8 mouse cellular contexts compared by ENCODE assay signal in genomic region chr5:103426250-103426649, GRCm38 (mm10). TPM values are rescaled to one million over a fixed set of nuclear protein-coding genes. Genes with fewer than 3 reads are reported as not detected.
DNase-seq lines count a peak whose midpoint lies in the region; ATAC-seq lines count a peak whose summit lies in the region.

No protein-coding gene starts in this region.

- H3K36me3 ChIP-seq in lung, embryonic 15.5 days, result no peaks in the 10 kb centered on the region
- no peaks in the 10 kb centered on the region for H3K36me3 ChIP-seq in forebrain, embryonic 16.5 days (ENCODE audit: control insufficient read depth, insufficient read depth)
- no peaks in the 10 kb centered on the region for H3K36me3 ChIP-seq in limb, embryonic 11.5 days (ENCODE audit: control insufficient read depth, insufficient read depth, low read length)
- no peaks in the 10 kb centered on the region for H3K36me3 ChIP-seq in stomach, embryonic 14.5 days (ENCODE audit: control insufficient read depth, insufficient read depth, low read length)

- H3K4me1 ChIP-seq in lung, embryonic 15.5 days, result peaks cover 25% of the 10 kb centered on the region
- peaks cover 14% of the 10 kb centered on the region for H3K4me1 ChIP-seq in forebrain, embryonic 16.5 days (replicated peaks; ENCODE audit: control insufficient read depth, insufficient read depth, low read length)
- 0 out of 2 replicates have a peak, but pooled peaks cover 7% of the 10 kb centered on the region for H3K4me1 ChIP-seq in limb, embryonic 11.5 days (ENCODE audit: control insufficient read depth, insufficient read depth, low read length)
- H3K4me1 ChIP-seq in stomach, embryonic 14.5 days (ENCODE audit: control insufficient read depth, insufficient read depth, low read length), result peaks cover 17% of the 10 kb centered on the region; the same call in 1 of the 2 replicates

- no peaks in the 10 kb centered on the region for H3K9me3 ChIP-seq in lung, embryonic 15.5 days
- H3K9me3 ChIP-seq in forebrain, embryonic 16.5 days (ENCODE audit: control insufficient read depth, low read length), result no peaks in the 10 kb centered on the region
- H3K9me3 ChIP-seq in limb, embryonic 11.5 days (ENCODE audit: control insufficient read depth, low read length), result no peaks in the 10 kb centered on the region
- H3K9me3 ChIP-seq in stomach, embryonic 14.5 days (ENCODE audit: control insufficient read depth, low read depth, low read length), result no peaks in the 10 kb centered on the region

- peak overlapping the region; percentile 73 for H3K9ac ChIP-seq in lung, embryonic 15.5 days
- H3K9ac ChIP-seq in forebrain, embryonic 16.5 days (replicated peaks; ENCODE audit: low read depth, low read length), result no peak overlapping the region
- H3K9ac ChIP-seq in limb, embryonic 11.5 days (ENCODE audit: low read length), result no peak overlapping the region
- H3K9ac ChIP-seq in stomach, embryonic 14.5 days (replicated peaks; ENCODE audit: low read depth, low read length), result peak overlapping the region; percentile 87

- H3K27ac ChIP-seq in lung, embryonic 15.5 days, result peak overlapping the region; percentile 80
- H3K27ac ChIP-seq in forebrain, embryonic 16.5 days (ENCODE audit: low read length), result no peak overlapping the region
- no peak overlapping the region for H3K27ac ChIP-seq in limb, embryonic 11.5 days (replicated peaks; ENCODE audit: low read depth, low read length)
- H3K27ac ChIP-seq in stomach, embryonic 14.5 days (ENCODE audit: low read length), result no peak overlapping the region; the same call in 1 of the 2 replicates

- H3K27me3 ChIP-seq in lung, embryonic 15.5 days, result no peaks in the 10 kb centered on the region
- H3K27me3 ChIP-seq in forebrain, embryonic 16.5 days (replicated peaks; ENCODE audit: control insufficient read depth, insufficient read depth, low read length), result no peaks in the 10 kb centered on the region
- H3K27me3 ChIP-seq in limb, embryonic 11.5 days (ENCODE audit: control insufficient read depth, insufficient read depth, low read length), result no peaks in the 10 kb centered on the region
- no peaks in the 10 kb centered on the region for H3K27me3 ChIP-seq in stomach, embryonic 14.5 days (ENCODE audit: control insufficient read depth, insufficient read depth, low read length)

- WGBS in lung, embryonic 15.5 days, result 10% methylated on average over 9 of the region's 9 CpGs
- 17% methylated on average over 9 of the region's 9 CpGs for WGBS in forebrain, embryonic 16.5 days
- 12% methylated on average over 9 of the region's 9 CpGs for WGBS in limb, embryonic 11.5 days
- WGBS in stomach, embryonic 14.5 days, result 14% methylated on average over 9 of the region's 9 CpGs

- no peak for DNase-seq in lung, postnatal 10 days
- DNase-seq in limb, embryonic 11.5 days (ENCODE audit: low spot score), result no peak
- no peak for DNase-seq in urinary bladder, postnatal 4 days (ENCODE audit: low spot score in 2 of 2)
- DNase-seq in adipocyte (ENCODE audit: low spot score), result no peak

- no peak for ATAC-seq in lung, embryonic 15.5 days (ENCODE audit: borderline replicate concordance, extremely low read depth, low FRiP score, low TSS enrichment)
- ATAC-seq in forebrain, embryonic 16.5 days, result no peak
- ATAC-seq in limb, embryonic 11.5 days (ENCODE audit: insufficient number of reproducible peaks, low FRiP score, low TSS enrichment, low read depth), result no peak
- ATAC-seq in stomach, embryonic 14.5 days (ENCODE audit: insufficient number of reproducible peaks, insufficient read depth, low FRiP score, low read depth), result no peak
- ATAC-seq in inflammation-experienced regulatory T-cells, adult 6 months, result no peak

- peak overlapping the region; percentile 78 for H3K4me3 ChIP-seq in lung, embryonic 15.5 days
- H3K4me3 ChIP-seq in forebrain, embryonic 16.5 days (replicated peaks; ENCODE audit: low read length), result peak overlapping the region; percentile 80
- H3K4me3 ChIP-seq in limb, embryonic 11.5 days (ENCODE audit: low read depth, low read length), result peak overlapping the region; percentile 70
- peak overlapping the region; percentile 90 for H3K4me3 ChIP-seq in stomach, embryonic 14.5 days (ENCODE audit: low read depth, low read length)

- peak overlapping the region; percentile 86 for H3K4me2 ChIP-seq in lung, embryonic 15.5 days
- H3K4me2 ChIP-seq in forebrain, embryonic 16.5 days (ENCODE audit: low read length), result peak overlapping the region; percentile 91
- peak overlapping the region; percentile 83 for H3K4me2 ChIP-seq in limb, embryonic 11.5 days (ENCODE audit: low read depth, severe bottlenecking)
- H3K4me2 ChIP-seq in stomach, embryonic 14.5 days (replicated peaks; ENCODE audit: low read depth, low read length), result peak overlapping the region; percentile 85

RNA-seq across cellular contexts. Expression of gene Ptpn13, which starts 1.3 kb away (rescaled TPM):
- polyA plus RNA-seq in lung, embryonic 15.5 days (2015; fragmentation: Nextera tagmentation; extraction: Ambion mirVana), result 12.1 and 14.0 TPM in 2 replicates
- polyA plus RNA-seq in forebrain, embryonic 16.5 days (2015; fragmentation: Nextera tagmentation; extraction: Ambion mirVana), result 4.1 and 4.8 TPM in 2 replicates
- polyA plus RNA-seq in limb, embryonic 11.5 days (2014; fragmentation: Nextera tagmentation; extraction: Ambion mirVana), result 9.2 and 11.0 TPM in 2 replicates
- 26.3 and 28.5 TPM in 2 replicates for polyA plus RNA-seq in stomach, embryonic 14.5 days (2014; fragmentation: Nextera tagmentation; extraction: Ambion mirVana)
- polyA plus RNA-seq in inflammation-experienced regulatory T-cells, adult 6 months (2017; shearing (Covaris generic)), result 10 to 100 TPM; 19.1 to 30.1 (median 25.2) TPM

Comparison
In these comparisons a context has a peak if more than half of its experiments do, and no peak if none do; other contexts are left out.
1. H3K9ac ChIP-seq: peak in lung, embryonic 15.5 days (single experiment) and stomach, embryonic 14.5 days (single experiment); none in forebrain, embryonic 16.5 days (single experiment) and limb, embryonic 11.5 days (single experiment).
2. Peak in every context shown above with its lines, with median percentiles within 50 percentile points of each other: H3K4me2 ChIP-seq and H3K4me3 ChIP-seq.